Mouse (Mus musculus) spleen, embryonic (tissue): ENCODE measurements around the gene Kat7.

Experiments used
- CTCF ChIA-PET: fragments of 350-600 bp; sonication (Branson Sonifier 250); formaldehyde crosslinking; loops from one replicate; lab custom pipeline; 2022; lab: Charles Lee

The Kat7 gene

GRCm38 (mm10) chr11:95245456-95245855 lies 64.6 kb downstream of the Kat7 start:
- CTCF ChIA-PET: no interaction called here

GRCm38 (mm10) chr11:95242653-95243052 lies 67.4 kb downstream of the Kat7 start:
- CTCF ChIA-PET: no interaction called here

- CTCF ChIA-PET: no interaction called here
Observed at GRCm38 (mm10) chr11:95238477-95238876, 71.6 kb downstream of the Kat7 start.

GRCm38 (mm10) chr11:95232329-95232696 lies 77.7 kb downstream of the Kat7 start:
- CTCF ChIA-PET: interaction anchor here (0.6 kb wide), 1 partner anchor 1053 kb away, joined by 5 read pairs; no protein-coding TSS in a partner anchor

- CTCF ChIA-PET: interaction anchor here (0.6 to 1.3 kb wide), 2 partner anchors 115 to 1054 kb away, joined by 3 to 5 read pairs; no protein-coding TSS in a partner anchor
Observed at GRCm38 (mm10) chr11:95231688-95232328, 78.2 kb downstream of the Kat7 start.

- CTCF ChIA-PET: no interaction called here
Observed at GRCm38 (mm10) chr11:95227467-95227866, 82.6 kb downstream of the Kat7 start.

GRCm38 (mm10) chr11:95225448-95225847 lies 84.6 kb downstream of the Kat7 start:
- CTCF ChIA-PET: no interaction called here
